Mouse (Mus musculus): ENCODE results near the gene Rbm7. TPM values are rescaled to one million over a fixed set of nuclear protein-coding genes. Genes with fewer than 3 reads are reported as not detected.
"Not testable (repeated sequence)": the region's sequence is repeated elsewhere in the genome, so short reads cannot be mapped to it uniquely, and the experiment has no call there.

Gene Rbm7
- total RNA-seq, 2 experiments from 2014 or later = 72.9 to 85.9 TPM

DNA sequence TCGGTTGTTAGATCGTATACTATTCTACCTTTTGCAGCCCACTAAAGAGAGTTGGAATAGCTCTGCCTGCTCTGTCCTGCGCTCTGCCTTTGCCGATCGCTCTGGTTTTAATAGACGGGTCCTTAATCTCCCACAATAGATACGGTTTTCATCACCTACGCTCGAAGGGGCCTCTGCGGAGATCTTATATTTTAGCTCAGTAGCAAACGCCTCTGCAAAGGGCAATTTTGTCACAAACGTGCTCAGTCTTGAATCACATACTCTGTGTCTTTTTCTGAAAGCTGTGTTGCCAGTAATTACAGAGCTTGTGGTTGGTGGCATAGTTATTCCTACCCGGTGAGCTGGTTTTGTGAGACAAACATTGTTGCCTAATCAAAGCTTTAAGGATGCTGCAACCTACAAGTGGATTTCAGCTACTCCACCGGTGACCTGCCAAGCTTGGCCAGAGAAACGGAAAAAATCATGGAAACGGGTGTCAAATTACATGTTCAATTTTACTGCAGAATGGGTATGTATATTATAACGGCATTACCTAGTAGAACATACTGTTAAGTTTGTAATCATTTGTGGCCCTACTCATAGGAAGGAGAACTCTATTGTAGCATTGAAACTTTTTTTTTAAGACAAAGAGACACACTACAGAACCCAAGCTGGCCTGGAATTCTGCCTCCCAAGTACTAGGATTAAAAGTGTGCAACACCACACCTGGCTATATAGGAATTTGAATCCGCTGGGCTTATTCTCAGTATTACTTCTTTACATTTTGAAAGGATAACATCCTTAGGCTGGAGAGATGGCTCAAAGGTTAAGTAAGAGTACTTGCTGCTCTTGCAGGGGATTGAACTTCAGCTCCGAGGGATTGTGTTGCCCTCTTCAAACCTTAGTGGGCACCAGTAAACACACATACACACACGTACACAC lies 13.6 kb downstream of the Rbm7 start:
- no peak for DNase-seq (ENCODE audit: low spot score in 2 of 2)

DNA sequence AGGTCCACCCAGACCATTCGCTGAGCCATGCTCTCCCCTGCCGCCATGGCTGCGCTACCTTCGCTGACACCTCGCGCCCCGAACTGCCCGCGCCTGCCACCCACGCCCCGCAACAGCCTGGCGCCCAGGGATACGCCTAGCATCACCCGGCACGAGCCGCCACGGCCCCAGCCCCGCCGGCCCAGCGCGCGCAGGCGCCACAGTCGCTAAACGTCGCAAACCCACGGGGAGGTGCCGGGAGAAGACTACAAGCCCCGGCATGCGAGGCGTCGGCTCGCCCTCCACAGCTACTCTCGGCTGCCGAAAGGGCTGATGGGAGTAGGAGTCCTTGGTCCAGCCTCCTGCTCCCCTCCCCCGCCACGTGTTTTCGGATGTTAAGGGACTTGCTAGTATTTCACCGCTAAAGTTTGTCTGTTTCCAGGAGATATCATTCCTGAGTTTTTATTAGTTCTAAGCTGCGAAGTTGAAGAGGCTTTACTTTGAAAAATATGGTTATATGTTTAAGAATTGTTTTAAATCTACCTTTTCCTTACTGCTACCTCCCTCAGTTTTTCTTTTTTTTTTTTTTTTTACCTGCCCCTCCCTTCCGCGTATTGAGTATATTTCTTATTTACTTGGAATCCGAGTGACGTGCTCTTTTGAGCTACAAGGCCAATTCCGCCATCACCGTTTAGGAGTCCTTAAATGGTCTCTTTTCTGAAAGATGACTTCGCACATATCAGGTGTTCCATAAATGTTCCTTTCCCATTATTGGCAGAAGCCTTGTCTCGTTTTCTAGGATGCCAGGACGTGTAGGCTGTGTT lies 14.5 kb downstream of the Rbm7 start, which contains the start of gene Rexo2:
TSS of gene Rexo2 (minus strand) at position 213 of the 803 bp plus-strand sequence.
- peak; percentile 81 to 89 for DNase-seq (ENCODE audit: low spot score in 2 of 2)

DNA sequence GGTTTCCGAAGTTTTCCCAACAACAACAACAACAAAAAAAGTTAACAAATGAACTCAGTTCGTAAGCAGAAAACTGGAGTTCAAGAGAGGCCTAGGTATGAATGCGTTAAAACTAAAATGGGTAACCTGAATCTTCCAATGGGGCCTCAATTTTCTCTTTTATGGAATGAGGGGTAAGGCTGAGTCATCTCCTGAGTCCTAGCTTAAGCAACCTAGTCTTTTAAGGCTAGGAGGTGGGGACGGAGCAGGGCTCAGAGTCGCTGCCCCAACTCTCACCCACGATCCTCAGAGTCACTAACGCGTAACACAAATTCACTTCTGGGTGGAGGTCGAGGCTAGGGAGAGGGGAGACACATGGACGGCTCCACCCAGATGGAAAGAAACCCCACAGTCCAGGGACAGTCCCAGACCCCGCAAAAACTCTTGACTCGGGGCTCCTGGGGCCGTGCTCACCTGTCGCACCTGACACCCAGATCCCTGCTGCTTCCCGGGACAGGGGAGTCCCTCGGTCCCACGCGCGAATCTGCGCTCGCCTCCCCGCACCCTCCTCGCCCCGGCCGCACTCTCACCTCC lies 15.2 kb downstream of the Rbm7 start:
- DNase-seq (ENCODE audit: low spot score in 2 of 2) = no peak

DNA sequence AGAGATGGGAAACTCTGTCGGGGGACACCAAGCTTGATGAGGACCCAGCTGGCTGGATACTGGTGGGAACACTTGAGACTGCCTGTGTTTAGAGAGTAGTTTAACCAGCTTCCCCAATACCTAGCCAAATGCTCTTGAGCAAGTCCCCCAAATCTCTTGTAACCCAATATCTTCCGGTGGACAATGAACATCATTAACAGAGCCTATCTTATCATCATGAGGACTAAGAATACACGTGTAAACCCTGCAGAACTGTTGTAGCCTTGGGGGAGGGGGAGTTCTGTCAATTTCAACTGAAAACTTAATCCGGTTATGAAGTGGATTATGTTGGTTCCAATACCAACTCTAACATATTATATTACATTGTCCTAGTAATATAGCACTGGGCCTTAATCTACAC lies 16.3 kb downstream of the Rbm7 start:
- DNase-seq (ENCODE audit: low spot score in 2 of 2) = no peak

- no peak for DNase-seq (ENCODE audit: low spot score in 2 of 2)
Measured at GRCm38 (mm10) chr9:48476236-48477165, 18.6 kb downstream of the Rbm7 start.

GRCm38 (mm10) chr9:48474367-48474766 lies 20.7 kb downstream of the Rbm7 start:
- no peak for DNase-seq (ENCODE audit: low spot score in 2 of 2)

GRCm38 (mm10) chr9:48473131-48473530 lies 22.0 kb downstream of the Rbm7 start:
- no peak for DNase-seq (ENCODE audit: low spot score in 2 of 2)

DNA sequence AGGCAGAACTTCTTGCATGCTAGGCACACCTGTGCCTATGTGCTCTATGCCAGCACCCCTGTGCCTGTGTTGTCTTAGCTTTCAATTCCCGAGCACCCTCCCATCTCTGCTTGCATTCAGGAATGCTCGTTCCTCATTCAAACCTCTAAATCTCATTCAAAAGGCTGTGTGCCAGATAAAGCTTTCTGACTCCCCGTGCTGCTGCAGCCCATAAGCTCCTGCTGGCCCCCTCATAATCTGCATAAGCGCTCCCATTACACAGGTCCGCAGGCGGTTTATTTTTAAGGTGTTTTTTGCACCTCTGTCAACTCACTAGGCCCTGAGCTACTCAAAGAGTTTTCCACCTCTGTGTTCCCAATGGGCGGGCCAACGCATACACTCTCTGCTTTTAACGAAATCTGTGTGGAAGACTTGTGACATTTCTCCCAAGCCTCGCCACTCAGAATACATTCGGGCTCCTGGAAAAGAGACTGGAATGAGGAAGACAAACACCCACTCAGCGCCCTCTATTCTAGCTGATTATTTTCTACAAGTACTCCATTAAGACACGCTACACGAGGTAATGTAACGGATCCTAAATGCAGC lies 22.6 kb downstream of the Rbm7 start:
- no peak for DNase-seq (ENCODE audit: low spot score in 2 of 2)

- not testable (repeated sequence) for DNase-seq (ENCODE audit: low spot score in 2 of 2)
Measured at GRCm38 (mm10) chr9:48467471-48467870, 27.6 kb downstream of the Rbm7 start.

DNA sequence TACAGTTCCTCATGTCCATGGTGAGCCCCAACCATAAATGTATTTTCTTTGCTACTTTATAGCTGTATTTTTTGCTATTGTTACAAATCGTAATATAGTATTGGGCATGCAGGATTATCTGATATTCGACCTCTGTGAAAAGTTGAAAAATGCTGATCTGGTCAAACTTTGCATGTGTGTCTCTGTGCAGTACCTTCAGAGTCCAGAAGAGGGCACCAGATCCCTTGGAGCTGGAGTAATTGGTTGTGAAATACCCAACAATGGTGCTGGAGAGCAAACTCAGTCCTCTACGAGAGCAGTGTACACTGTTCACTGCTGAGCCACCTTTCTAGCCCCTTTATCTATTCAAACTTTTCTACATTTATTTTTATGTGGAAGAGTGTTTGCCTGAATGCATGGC lies 28.3 kb downstream of the Rbm7 start:
- peak; percentile 34 to 57 for DNase-seq (ENCODE audit: low spot score in 2 of 2)

- DNase-seq (ENCODE audit: low spot score in 2 of 2) = no peak
Measured at GRCm38 (mm10) chr9:48465671-48466070, 29.4 kb downstream of the Rbm7 start.

DNA sequence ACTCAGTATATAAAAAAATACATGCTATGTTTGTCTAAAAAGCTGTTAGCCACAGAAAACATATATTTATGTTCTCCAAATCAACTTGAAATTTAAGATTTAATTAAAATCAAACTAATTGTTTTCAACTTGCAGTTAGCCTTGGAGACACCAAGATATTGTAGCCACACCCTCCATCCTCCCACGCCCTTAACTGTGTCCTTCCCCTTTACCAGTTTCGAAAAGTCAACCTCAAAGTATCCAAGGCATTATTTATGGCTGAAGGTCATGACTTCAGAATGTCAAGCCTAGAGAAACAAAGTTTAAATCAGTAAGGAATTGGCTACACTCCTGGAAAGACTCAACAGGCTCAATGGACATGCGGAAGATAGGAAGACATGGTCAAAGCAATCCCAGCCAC lies 33.6 kb downstream of the Rbm7 start:
- no peak for DNase-seq (ENCODE audit: low spot score in 2 of 2)

DNA sequence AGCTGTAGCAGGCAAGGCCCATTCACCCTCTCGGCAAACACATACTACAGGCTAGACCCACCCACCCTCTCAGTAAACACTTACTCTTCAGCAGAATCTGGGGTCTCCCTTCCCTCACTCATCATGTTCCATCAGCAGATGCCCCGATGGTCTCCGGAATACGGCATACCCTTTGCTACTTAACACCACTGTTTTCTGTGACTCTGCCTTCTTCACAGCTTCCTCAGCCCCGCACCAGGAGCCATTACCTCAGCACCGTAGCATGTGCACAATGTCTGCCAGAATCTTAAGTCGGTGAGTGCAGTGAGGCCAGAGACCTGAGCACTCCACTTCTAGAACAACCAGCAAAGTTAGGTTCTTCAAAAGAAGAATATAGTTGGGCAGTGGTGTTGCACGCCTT lies 34.4 kb downstream of the Rbm7 start:
- DNase-seq (ENCODE audit: low spot score in 2 of 2) = no peak

DNA sequence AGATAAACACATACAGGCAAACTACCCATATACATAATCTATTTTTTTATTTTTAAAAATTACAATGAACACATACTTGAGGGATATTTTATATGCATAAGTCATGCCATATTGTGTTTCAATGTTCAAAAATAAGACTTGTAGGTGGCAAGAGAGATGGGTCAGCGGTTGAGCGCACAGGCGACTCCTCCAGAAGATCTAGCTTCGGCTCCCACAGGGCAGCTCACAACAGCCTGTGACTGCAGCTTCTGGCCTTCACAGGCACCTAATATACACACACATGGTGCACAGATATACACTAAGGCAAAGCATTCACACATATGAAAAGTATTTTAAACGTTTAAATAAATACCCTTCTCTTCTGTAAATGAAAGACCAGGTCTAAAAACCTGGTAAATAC lies 35.7 kb downstream of the Rbm7 start:
- no peak for DNase-seq (ENCODE audit: low spot score in 2 of 2)

DNA sequence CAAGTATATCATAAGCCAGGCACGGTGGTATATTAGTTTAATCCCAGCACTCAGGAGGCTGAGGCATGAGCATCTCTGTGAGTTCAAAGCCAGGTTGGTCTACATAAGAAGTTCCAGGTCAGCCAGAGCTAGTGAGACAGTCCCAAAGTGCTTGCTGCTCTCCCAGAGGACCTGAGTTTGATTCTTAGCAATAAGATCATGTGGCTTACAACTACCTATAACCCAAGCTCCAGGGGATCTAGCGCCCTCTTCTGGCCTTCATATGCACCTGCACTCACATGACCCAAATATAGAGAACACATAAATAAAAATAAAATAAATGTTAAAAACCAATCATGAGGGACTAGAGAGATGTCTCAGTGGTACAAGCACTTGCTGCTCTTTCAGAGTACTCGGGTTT lies 36.2 kb downstream of the Rbm7 start:
- DNase-seq (ENCODE audit: low spot score in 2 of 2) = peak in 1 of 2 experiments; percentile 0

DNA sequence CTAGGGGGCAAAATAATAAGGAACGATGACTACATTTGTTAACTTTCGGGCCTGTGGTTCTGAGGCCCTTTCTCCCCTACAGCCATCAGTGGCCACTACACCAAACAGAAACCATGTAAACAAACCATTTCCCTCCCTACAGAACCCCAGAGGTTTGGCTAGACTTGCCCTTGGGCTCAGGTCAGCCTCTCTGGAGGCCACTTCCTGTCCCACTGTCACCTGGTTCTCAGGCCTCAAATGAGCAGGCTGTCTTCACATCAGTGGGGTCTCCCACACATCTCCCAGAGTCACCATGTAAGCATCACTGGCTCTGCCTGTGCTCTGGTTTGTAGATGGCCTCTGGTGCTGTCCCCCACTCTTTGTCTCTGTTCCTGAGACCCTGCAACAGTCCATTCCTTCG lies 39.1 kb downstream of the Rbm7 start:
- DNase-seq (ENCODE audit: low spot score in 2 of 2) = no peak

- DNase-seq (ENCODE audit: low spot score in 2 of 2) = no peak
Measured at GRCm38 (mm10) chr9:48450066-48450465, 45.0 kb downstream of the Rbm7 start.

- DNase-seq (ENCODE audit: low spot score in 2 of 2) = no peak
Measured at GRCm38 (mm10) chr9:48447783-48448209, 47.3 kb downstream of the Rbm7 start.

DNA sequence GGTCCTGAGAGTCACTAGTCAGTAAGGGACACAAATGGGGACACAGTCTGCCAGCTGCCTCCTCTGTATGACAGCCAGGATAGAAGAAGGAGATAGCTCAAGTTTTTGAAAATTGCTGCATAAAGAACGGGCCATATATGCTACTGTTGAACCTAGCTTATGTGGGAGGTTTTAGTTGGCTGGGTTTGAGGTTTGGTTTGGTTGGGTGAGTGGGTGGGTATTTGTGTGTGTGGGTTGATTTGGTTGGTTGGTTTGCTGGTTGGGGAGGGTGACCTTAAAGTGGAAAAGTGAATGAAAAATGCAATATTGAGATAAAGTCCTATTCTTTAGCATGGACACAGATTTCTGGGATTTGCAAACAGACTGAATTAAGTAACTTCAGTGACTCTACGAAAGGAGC lies 50.3 kb downstream of the Rbm7 start:
- DNase-seq (ENCODE audit: low spot score in 2 of 2) = no peak

DNA sequence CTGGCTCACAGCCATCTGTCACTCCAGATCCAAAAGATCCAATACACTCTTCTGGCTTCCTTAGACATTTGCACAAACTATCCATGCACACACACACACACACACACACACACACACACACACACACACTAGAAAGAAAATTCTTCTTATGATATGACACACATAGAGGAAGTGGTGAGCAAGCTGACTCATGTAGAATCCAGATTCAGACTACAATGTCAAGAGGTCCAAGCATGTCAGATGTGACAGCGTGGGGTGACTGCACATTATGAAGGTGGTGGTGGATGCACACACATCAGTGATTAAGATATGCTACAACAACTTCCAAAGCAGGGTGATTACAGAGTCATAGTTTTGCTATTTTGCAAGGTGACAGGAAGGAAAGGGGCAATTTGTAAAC lies 51.2 kb downstream of the Rbm7 start:
- no peak for DNase-seq (ENCODE audit: low spot score in 2 of 2)
